Mouse (Mus musculus) liver, postnatal 0 days (tissue): Measurements from ENCODE around the gene Psmc3ip. TPM values are rescaled to one million over a fixed set of nuclear protein-coding genes. Genes with fewer than 3 reads are reported as not detected.

ENCODE experiments used
- ATAC-seq: fragments of 200-750 bp; cut with Nextera tagmentation; 2 replicates; pipeline ENCODE4 v1.8.0; 2017; ENCODE audit warnings: mild to moderate bottlenecking, moderate library complexity
- DNase-seq: peaks from one replicate; pipeline ENCODE4 v3.0.0-alpha.2; 2016
- H3K27ac ChIP-seq: fragments of 300-500 bp; sonication (generic); 2 replicates; pipeline ENCODE4 v1.5.1; 2014; ENCODE audit warnings: antibody characterized with exemption, moderate library complexity, mild to moderate bottlenecking, low read depth
- H3K27me3 ChIP-seq: fragments of 300-500 bp; sonication (generic); 2 replicates; pipeline ENCODE4 v1.6.1; 2014; ENCODE audit warnings: low read length, control low read depth, mixed read lengths; ENCODE audit not compliant: insufficient read depth
- H3K36me3 ChIP-seq: fragments of 300-500 bp; sonication (generic); replicated peaks from 2 replicates; pipeline ENCODE4 v1.6.1; 2014; ENCODE audit warnings: mild to moderate bottlenecking, control low read depth, low read length, moderate library complexity, mixed read lengths; ENCODE audit not compliant: insufficient read depth
- H3K4me1 ChIP-seq: fragments of 300-500 bp; sonication (generic); 2 replicates; pipeline ENCODE4 v1.6.1; 2014; ENCODE audit warnings: antibody characterized with exemption, mild to moderate bottlenecking, control low read depth; ENCODE audit not compliant: insufficient read depth
- H3K4me2 ChIP-seq: fragments of 300-500 bp; sonication (generic); 2 replicates; pipeline ENCODE4 v1.6.1; 2014; ENCODE audit warnings: low read depth, mild to moderate bottlenecking, low read length, moderate library complexity, mixed read lengths
- H3K4me3 ChIP-seq: fragments of 300-500 bp; sonication (generic); 2 replicates; pipeline ENCODE4 v1.5.1; 2014; ENCODE audit warnings: low read depth, low read length
- H3K9ac ChIP-seq: fragments of 300-500 bp; sonication (generic); replicated peaks from 2 replicates; pipeline ENCODE4 v1.6.1; 2014; ENCODE audit warnings: mild to moderate bottlenecking, moderate library complexity
- H3K9me3 ChIP-seq: fragments of 300-500 bp; sonication (generic); 2 replicates; pipeline ENCODE4 v1.6.1; 2016; ENCODE audit warnings: mild to moderate bottlenecking, control low read depth, low read length, mixed read lengths
- CTCF ChIP-seq: sonication (generic); IDR thresholded peaks from 2 replicates; pipeline ENCODE4 v1.5.1; 2016; ENCODE audit warnings: antibody characterized with exemption, low read depth
- EP300 ChIP-seq: IDR thresholded peaks from 2 replicates; pipeline ENCODE4 v1.6.1; 2016; ENCODE audit warnings: antibody characterized with exemption, low read depth, mild to moderate bottlenecking
- WGBS: fragments of 180-500 bp; shearing (Covaris S2); extraction: QIAGEN DNeasy Blood & Tissue Kit; methylation state at CpG from one replicate; pipeline ENCODE4 v1.1.7; 2014; ENCODE audit not compliant: insufficient replicate concordance; 5-methylcytosine and 5-hydroxymethylcytosine counted together
- polyA plus RNA-seq: library from polyadenylated mRNA; unstranded; fragments of >200 nt; fragmentation: Nextera tagmentation; extraction: Ambion mirVana; gene quantifications from 2 replicates; pipeline ENCODE4 v1.2.1, GENCODE M21; 2015

The Psmc3ip gene
- polyA plus RNA-seq, 1 experiment from 2014 or later = 8.1 TPM

DNA sequence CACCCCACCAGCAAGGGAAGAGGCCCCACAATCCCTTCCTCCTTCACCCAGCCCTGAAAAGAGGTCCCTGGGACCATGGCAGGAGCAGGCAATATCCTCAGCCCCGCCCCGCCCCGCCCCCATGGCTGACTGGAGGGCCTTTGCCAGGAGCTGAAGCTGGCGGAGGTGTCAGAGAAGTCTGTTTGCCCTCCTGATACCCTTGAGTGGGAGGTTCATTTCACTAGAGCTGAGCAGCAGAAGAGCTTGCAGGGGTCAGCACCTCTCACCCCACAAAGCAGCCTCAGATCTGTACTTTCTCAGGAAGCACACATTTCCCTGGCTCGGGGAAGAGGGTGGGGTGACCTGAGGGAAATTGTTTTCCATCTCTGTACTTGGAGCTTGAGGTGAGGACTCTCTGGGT is 36.5 kb downstream of the Psmc3ip start:
- DNase-seq = no peak
- WGBS = 65% methylated on average over 5 of the region's 5 CpGs
- H3K9ac ChIP-seq = no peak overlapping the region
- peaks cover 22% of the 10 kb centered on the region for H3K4me1 ChIP-seq
- H3K4me3 ChIP-seq = no peak overlapping the region
- H3K27ac ChIP-seq = no peak overlapping the region
- H3K36me3 ChIP-seq = peaks cover 46% of the 10 kb centered on the region
- TF ChIP-seq CTCF = no peak
- TF ChIP-seq EP300 = no peak
- no peak overlapping the region for H3K4me2 ChIP-seq
- H3K27me3 ChIP-seq = no peaks in the 10 kb centered on the region
- ATAC-seq = no peak
- peaks cover 3% of the 10 kb centered on the region for H3K9me3 ChIP-seq

GRCm38 (mm10) chr11:101057860-101058259 is 37.4 kb downstream of the Psmc3ip start:
- TF ChIP-seq CTCF = peak; percentile 92
- no peak for TF ChIP-seq EP300
- Histone ChIP-seq H3K4me3 (no peak overlapping the region), H3K36me3 (peaks cover 44% of the 10 kb centered on the region), H3K9me3 (peaks cover 5% of the 10 kb centered on the region), H3K9ac (no peak overlapping the region), H3K27ac (no peak overlapping the region), H3K4me2 (no peak overlapping the region), H3K27me3 (no peaks in the 10 kb centered on the region), H3K4me1 (peaks cover 13% of the 10 kb centered on the region)
- ATAC-seq = peak; percentile 56
- 24% methylated on average over 5 of the region's 5 CpGs for WGBS
- DNase-seq = peak; percentile 87

- no peak for TF ChIP-seq CTCF
- TF ChIP-seq EP300 = no peak
- Histone ChIP-seq H3K4me3 (no peak overlapping the region), H3K4me2 (no peak overlapping the region), H3K9ac (no peak overlapping the region), H3K27ac (peak overlapping the region; percentile 34; the same call in 1 of the 2 replicates), H3K4me1 (peaks cover 4% of the 10 kb centered on the region), H3K9me3 (peaks cover 5% of the 10 kb centered on the region), H3K36me3 (peaks cover 38% of the 10 kb centered on the region), H3K27me3 (no peaks in the 10 kb centered on the region)
- DNase-seq (no peak), ATAC-seq (no peak; the same call in 1 of the 2 replicates)
- WGBS = 60% methylated on average over 8 of the region's 8 CpGs
These were observed 38.4 kb downstream of the Psmc3ip start for GRCm38 (mm10) chr11:101056885-101057284.

- Histone ChIP-seq H3K9me3 (peaks cover 5% of the 10 kb centered on the region), H3K27me3 (no peaks in the 10 kb centered on the region), H3K36me3 (peaks cover 45% of the 10 kb centered on the region), H3K9ac (no peak overlapping the region), H3K27ac (no peak overlapping the region), H3K4me2 (no peak overlapping the region), H3K4me3 (no peak overlapping the region), H3K4me1 (peaks cover 3% of the 10 kb centered on the region)
- DNase-seq = no peak
- TF ChIP-seq EP300 (no peak), CTCF (no peak)
- WGBS = 75% methylated on average over 14 of the region's 14 CpGs
- no peak for ATAC-seq
These were observed 39.8 kb downstream of the Psmc3ip start for GRCm38 (mm10) chr11:101055418-101055817.

GRCm38 (mm10) chr11:101053974-101054373 is 41.3 kb downstream of the Psmc3ip start:
- peaks cover 3% of the 10 kb centered on the region for H3K4me1 ChIP-seq
- no peak overlapping the region for H3K9ac ChIP-seq
- no peak overlapping the region for H3K4me2 ChIP-seq
- no peaks in the 10 kb centered on the region for H3K27me3 ChIP-seq
- H3K4me3 ChIP-seq = no peak overlapping the region
- peaks cover 56% of the 10 kb centered on the region for H3K36me3 ChIP-seq
- DNase-seq = no peak
- peaks cover 5% of the 10 kb centered on the region for H3K9me3 ChIP-seq
- 100% methylated on average over 1 of the region's 1 CpGs for WGBS
- no peak overlapping the region for H3K27ac ChIP-seq
- ATAC-seq = no peak
- TF ChIP-seq CTCF = peak; percentile 70
- no peak for TF ChIP-seq EP300

DNA sequence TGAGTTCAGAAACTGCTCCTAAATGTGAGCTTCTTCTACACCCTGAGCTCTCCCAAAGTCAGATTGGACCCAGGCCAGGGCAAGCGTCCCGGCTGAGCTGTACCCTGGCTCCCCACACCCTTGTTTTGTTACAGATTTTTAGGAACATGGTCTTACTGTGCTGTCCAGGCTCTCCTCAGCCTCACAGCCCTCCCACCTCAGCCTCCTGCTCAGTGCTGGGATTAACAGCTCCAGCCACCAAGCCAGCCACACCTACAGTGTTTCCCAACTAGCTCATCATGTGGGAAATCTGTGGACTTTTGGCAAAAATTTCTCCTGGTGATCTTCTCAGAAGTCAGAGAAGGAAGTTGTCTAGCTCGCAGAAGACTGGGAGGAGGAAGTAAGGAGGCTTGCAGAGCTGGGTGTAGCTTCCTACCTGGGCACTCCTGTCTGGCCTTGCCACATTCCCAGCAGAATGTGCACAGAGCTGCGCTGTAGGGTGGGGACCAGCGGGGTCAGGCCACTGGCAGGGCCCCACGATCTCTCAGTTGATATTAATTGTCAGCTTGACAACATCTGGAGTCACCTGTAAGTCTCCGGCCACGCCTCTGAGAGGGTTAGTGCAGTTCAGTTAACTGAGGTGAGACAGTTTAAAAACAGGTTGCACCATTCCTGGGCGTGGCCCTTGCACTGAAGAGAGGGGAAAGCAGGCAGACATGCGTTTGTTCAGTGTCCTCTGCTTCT is 42.3 kb downstream of the Psmc3ip start:
- Histone ChIP-seq H3K4me2 (no peak overlapping the region), H3K9me3 (peaks cover 5% of the 10 kb centered on the region), H3K4me3 (no peak overlapping the region), H3K9ac (no peak overlapping the region), H3K4me1 (peaks cover 3% of the 10 kb centered on the region), H3K27me3 (no peaks in the 10 kb centered on the region), H3K36me3 (peaks cover 57% of the 10 kb centered on the region), H3K27ac (peak overlapping the region; percentile 37)
- ATAC-seq (peak; percentile 62), DNase-seq (peak; percentile 52)
- WGBS = 67% methylated on average over 10 of the region's 10 CpGs
- no peak for TF ChIP-seq EP300
- TF ChIP-seq CTCF = no peak
